Mouse (Mus musculus) adrenal gland, adult 10 weeks (tissue): Measurements from ENCODE around the gene Cutc. TPM values are rescaled to one million over a fixed set of nuclear protein-coding genes. Genes with fewer than 3 reads are reported as not detected.

Source experiments
- polyA plus RNA-seq: library from polyadenylated mRNA; stranded (reverse); fragments of 350-450 nt; fragmentation: Illumina TruSeq; extraction: RNeasy Lipid Tissue Mini Kit (QIAGEN cat#74804); gene quantifications from one replicate; pipeline ENCODE4 v1.2.3, GENCODE M21; 2014; ENCODE audit warnings: low read depth, low replicate concordance

Gene Cutc
- polyA plus RNA-seq = 20.9 TPM

GRCm38 (mm10) chr19:43752489-43753225, at the start of gene Cutc, which contains the start of gene Cox15:
Cutc (plus strand) TSS chr19:43752996.
Cox15 (minus strand) TSS chr19:43753000.

DNA sequence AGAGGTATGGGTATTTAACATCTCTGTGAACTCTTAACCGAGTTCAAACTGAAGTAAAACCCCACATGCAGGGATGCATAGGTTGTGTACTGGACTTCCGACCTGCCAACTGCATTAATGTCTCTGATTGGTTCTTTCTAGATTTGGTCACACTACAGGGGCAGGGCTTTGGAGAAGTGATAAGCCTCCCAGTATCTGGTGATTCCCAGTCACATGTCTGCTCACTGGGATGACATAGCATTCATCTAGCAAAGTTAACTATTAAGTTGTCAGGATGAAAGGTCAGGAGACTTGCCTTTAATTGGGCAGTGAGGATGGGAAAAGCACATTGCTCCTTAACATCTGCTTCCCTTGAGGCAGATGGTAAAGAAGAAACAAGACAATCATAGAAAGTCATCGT, 29.2 kb downstream of the Cutc start, which contains the start of gene Abcc2:
Gene Abcc2 (plus strand): TSS at position 213 of the 400 bp plus-strand sequence.

Other genes with a start within 250 kb of the Cutc start
- gene Got1, start 228.4 kb upstream of the Cutc start, polyA plus RNA-seq = 24.2 TPM
- not detected for gene Nkx2-3, start 140.7 kb upstream of the Cutc start, polyA plus RNA-seq
- gene Slc25a28, start 78.1 kb upstream of the Cutc start, polyA plus RNA-seq = 3.7 TPM
- 5.2 TPM for gene Entpd7, start 63.3 kb upstream of the Cutc start, polyA plus RNA-seq
- gene Cox15, start within 50 bp of the Cutc start, polyA plus RNA-seq = 41.7 TPM
- gene Abcc2, start 29.2 kb downstream of the Cutc start, polyA plus RNA-seq = 0.47 TPM
- gene Dnmbp, start 187.2 kb downstream of the Cutc start, polyA plus RNA-seq = 2.7 TPM
- not detected for gene Cpn1, start 233.6 kb downstream of the Cutc start, polyA plus RNA-seq